ENCODE assay signal across 19 mouse cellular contexts in the genomic region with DNA sequence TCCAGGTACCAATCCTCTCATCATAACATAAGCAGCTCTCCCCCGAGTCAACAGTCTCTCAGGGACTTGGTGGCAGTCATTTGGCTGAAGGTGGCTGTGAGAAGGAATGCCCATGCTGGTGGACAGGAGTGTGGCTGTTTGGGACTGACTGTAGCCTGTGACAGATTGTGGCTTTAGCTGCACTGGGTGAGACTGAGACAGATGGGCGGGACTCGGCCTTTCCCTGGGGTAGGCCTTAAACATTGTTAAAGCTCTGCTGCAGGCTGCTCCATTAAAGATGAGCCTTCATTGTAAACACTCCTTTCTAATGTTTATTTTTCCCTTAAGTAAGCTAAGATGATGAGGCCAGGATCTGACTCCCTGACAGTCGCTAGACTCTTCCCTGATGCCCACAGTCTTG. TPM values are rescaled to one million over a fixed set of nuclear protein-coding genes. Genes with fewer than 3 reads are reported as not detected.
DNase-seq lines count a peak whose midpoint lies in the region; ATAC-seq and TF ChIP-seq lines count a peak whose summit lies in the region.
"Had no signal": no experiment of that assay in that cellular context is flagged by ENCODE, and none has a peak within 500 bp of the region (broad histone marks: within the 10 kb centered on the region; RNA-seq: fewer than 3 reads in every experiment).

No protein-coding gene starts in this region.

- no peak overlapping the region for H3K27ac ChIP-seq in lung, embryonic 15.5 days
- H3K27ac ChIP-seq: embryonic facial prominence, embryonic 10.5 days; embryonic facial prominence, embryonic 12.5 days; forebrain, embryonic 13.5 days; forebrain, embryonic 15.5 days had no signal

- H3K9me3 ChIP-seq in lung, embryonic 15.5 days, result no peaks in the 10 kb centered on the region
- H3K9me3 ChIP-seq: embryonic facial prominence, embryonic 10.5 days; embryonic facial prominence, embryonic 12.5 days; forebrain, embryonic 13.5 days; forebrain, embryonic 15.5 days had no signal

- 24% methylated on average over 4 of the region's 4 CpGs for WGBS in lung, embryonic 15.5 days
- 57% methylated on average over 4 of the region's 4 CpGs for WGBS in lung, adult 2 months

- TF ChIP-seq POLR2A in lung, adult 2 months (IDR thresholded peaks at IDR 0.05; ENCODE audit: borderline replicate concordance, extremely low read depth, low read depth, low read length), result no peak

- H3K4me3 ChIP-seq in lung, embryonic 15.5 days, result no peak overlapping the region
- no peak overlapping the region for H3K4me3 ChIP-seq in lung, adult 2 months (replicated peaks; ENCODE audit: extremely low read depth, low read depth, low read length)
- H3K4me3 ChIP-seq: embryonic facial prominence, embryonic 10.5 days; embryonic facial prominence, embryonic 12.5 days; forebrain, embryonic 13.5 days; forebrain, embryonic 15.5 days had no signal

- no peak overlapping the region for H3K9ac ChIP-seq in lung, embryonic 15.5 days
- H3K9ac ChIP-seq: embryonic facial prominence, embryonic 12.5 days; forebrain, embryonic 13.5 days; forebrain, embryonic 15.5 days had no signal

- no peaks in the 10 kb centered on the region for H3K27me3 ChIP-seq in lung, embryonic 15.5 days
- H3K27me3 ChIP-seq: embryonic facial prominence, embryonic 12.5 days; forebrain, embryonic 15.5 days had no signal

- peaks cover 19% of the 10 kb centered on the region for H3K4me1 ChIP-seq in lung, embryonic 15.5 days
- H3K4me1 ChIP-seq in lung, adult 2 months (ENCODE audit: control insufficient read depth, insufficient read depth, low read length), result 0 out of 2 replicates have a peak, but pooled peaks cover 3% of the 10 kb centered on the region
- H3K4me1 ChIP-seq: embryonic facial prominence, embryonic 12.5 days; forebrain, embryonic 13.5 days; forebrain, embryonic 15.5 days had no signal

- TF ChIP-seq CTCF in lung, adult 2 months (IDR thresholded peaks at IDR 0.05; ENCODE audit: insufficient read depth, low read length), result no peak

- no peak for DNase-seq in lung, adult 2 months
- DNase-seq in lung, postnatal 10 days, result peak; percentile 26
- no peak for DNase-seq in lung, postnatal 14 days
- peak; percentile 12 for DNase-seq in ZHBTc4 (ENCODE audit: low read depth, low spot score)
- DNase-seq in ovary, postnatal 14 days (ENCODE audit: low spot score), result no peak
- DNase-seq: adrenal gland, adult 8-10 months; adrenal gland, postnatal 14 days; adrenal gland, postnatal 36 days; cerebellum, adult 11-12 months; cerebellum, adult 2 months; cerebellum, adult 9-10 months; cerebellum, postnatal 10 days; cerebellum, postnatal 25 days had no signal

- ATAC-seq in lung, embryonic 15.5 days (ENCODE audit: borderline replicate concordance, extremely low read depth, low FRiP score, low TSS enrichment), result peak; percentile 23; the same call in 1 of the 2 replicates
- ATAC-seq: activated CD4-positive, CD25-positive, alpha-beta regulatory T cell, adult 4 months; forebrain, embryonic 13.5 days; forebrain, embryonic 15.5 days had no signal

- H3K4me2 ChIP-seq in lung, embryonic 15.5 days, result no peak overlapping the region
- H3K4me2 ChIP-seq: embryonic facial prominence, embryonic 12.5 days; forebrain, embryonic 13.5 days; forebrain, embryonic 15.5 days had no signal

- H3K36me3 ChIP-seq in lung, embryonic 15.5 days, result no peaks in the 10 kb centered on the region
- H3K36me3 ChIP-seq: embryonic facial prominence, embryonic 10.5 days; embryonic facial prominence, embryonic 12.5 days; forebrain, embryonic 15.5 days had no signal

RNA-seq across cellular contexts. Expression of a gene that starts 42.3 kb away (rescaled TPM):
- polyA plus RNA-seq in lung, embryonic 15.5 days (2015; fragmentation: Nextera tagmentation; extraction: Ambion mirVana), result 21.8 and 22.4 TPM in 2 replicates
- polyA plus RNA-seq in lung, adult 2 months (2012; rRNA removed), result 26.1 and 30.6 TPM in 2 replicates

Comparison
In these comparisons a context has a peak if more than half of its experiments do, and no peak if none do; other contexts are left out.
1. DNase-seq: peak in lung, postnatal 10 days (single experiment) and ZHBTc4 (single experiment); none in lung, adult 2 months (single experiment), lung, postnatal 14 days (single experiment) and ovary, postnatal 14 days (single experiment).